Mouse (Mus musculus): ENCODE data around the gene Pth2.

GRCm38 (mm10) chr7:45156206-45156605, 24.6 kb upstream of the Pth2 start:
- TF ChIP-seq CTCF (IDR thresholded peaks at IDR 0.05) (no peak), EP300 (IDR thresholded peaks at IDR 0.05; ENCODE audit: insufficient read depth, low read depth, low read length) (no peak)

Measured in heart, adult 2 months (tissue).